Mouse (Mus musculus) liver, adult 2 months (tissue): ENCODE data around the gene Pms2.

ENCODE experiments used
- CTCF ChIP-seq: fragments of 200-500 bp; IDR thresholded peaks from 2 replicates; pipeline ENCODE4 v1.5.1; 2011; ENCODE audit warnings: low read depth, low read length, control low read depth
- POLR2A ChIP-seq: fragments of 200-500 bp; IDR thresholded peaks from 2 replicates; pipeline ENCODE4 v1.6.1; 2011; ENCODE audit warnings: low read length, control low read depth; ENCODE audit not compliant: insufficient read depth; ENCODE audit errors: extremely low read depth

DNA sequence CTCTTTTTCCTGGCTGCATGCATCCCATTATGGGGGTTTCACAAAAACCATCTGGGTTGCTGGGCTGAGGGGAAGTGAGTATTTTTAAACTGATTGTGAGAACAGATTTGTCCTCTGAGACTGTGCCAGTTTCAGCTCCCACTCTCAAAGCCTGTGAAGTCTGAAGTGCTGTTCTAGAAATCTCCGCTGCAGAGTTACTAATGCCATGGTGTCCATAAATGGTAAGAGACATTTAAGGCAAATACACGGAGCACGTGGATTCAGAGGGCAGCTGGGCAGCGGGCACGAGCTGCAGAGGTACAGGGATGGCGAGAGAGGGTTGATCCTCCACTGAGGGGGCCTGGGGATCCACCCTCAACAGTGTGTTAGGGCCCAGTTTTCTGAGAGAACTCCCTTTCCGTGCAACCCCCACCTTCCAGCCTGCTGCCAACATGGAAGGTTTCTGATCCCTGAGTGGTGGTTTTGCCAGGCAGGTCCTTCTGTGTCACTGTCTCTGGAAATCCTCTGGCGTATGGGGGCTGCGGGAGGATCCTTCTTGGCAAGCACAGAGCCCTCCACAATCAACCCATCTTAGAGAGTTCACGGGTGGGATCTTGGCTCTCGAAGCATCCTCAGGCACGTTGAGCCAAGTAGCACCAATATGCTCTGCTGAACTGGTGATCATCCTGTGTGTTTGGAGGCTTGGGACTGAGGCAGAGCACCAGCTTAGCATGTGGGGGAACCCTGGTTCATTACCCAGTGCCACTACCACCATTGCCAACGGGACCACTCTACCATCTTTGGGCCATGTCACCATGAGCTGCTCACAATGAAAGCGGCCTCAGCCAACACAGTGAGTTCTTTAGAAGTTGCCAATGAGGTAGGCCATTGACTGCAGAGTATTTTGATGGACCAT is 33.7 kb downstream of the Pms2 start:
- no peak for TF ChIP-seq POLR2A
- TF ChIP-seq CTCF: no peak
